Comparison of ENCODE assay signal across 8 mouse cellular contexts in genomic region chr1:7777191-7778044, GRCm38 (mm10).
DNase-seq lines count a peak whose midpoint lies in the region; ATAC-seq lines count a peak whose summit lies in the region.
"Had no signal": no experiment of that assay in that cellular context is flagged by ENCODE, and none has a peak within 500 bp of the region (broad histone marks: within the 10 kb centered on the region; RNA-seq: fewer than 3 reads in every experiment).

No protein-coding gene starts in this region.

- DNase-seq in ES-CJ7 (ENCODE audit: low read depth, low spot score) = peak; percentile 81
- peak; percentile 76 for DNase-seq in ZHBTc4 (ENCODE audit: low read depth, low spot score)
- DNase-seq in heart, postnatal 4 days = peak; percentile 26
- DNase-seq in cerebellum, postnatal 25 days = no peak
- no peak for DNase-seq in spleen, adult 18-20 months
- DNase-seq: lung, adult 18-20 months had no signal

- peak; percentile 71 for ATAC-seq in megakaryocyte progenitor cell, adult 5-6 weeks (replicated peaks; ENCODE audit: poor library complexity)
- ATAC-seq in erythroblast, adult 5-6 weeks (replicated peaks; ENCODE audit: low FRiP score, poor library complexity, severe bottlenecking) = no peak

Comparison
In these comparisons a context has a peak if more than half of its experiments do, and no peak if none do; other contexts are left out.
1. DNase-seq: peak in ES-CJ7 (single experiment), ZHBTc4 (single experiment) and heart, postnatal 4 days (single experiment); none in cerebellum, postnatal 25 days (0 of 2) and spleen, adult 18-20 months (0 of 2).